Mouse (Mus musculus) cortical plate, adult 2 months (tissue): Measurements from ENCODE around the gene Slc4a2.

ENCODE experiments used
- CTCF ChIP-seq: fragments of 200-500 bp; IDR thresholded peaks from 2 replicates; pipeline ENCODE4 v1.5.1; 2011; ENCODE audit warnings: mild to moderate bottlenecking, control low read depth, low read length; ENCODE audit not compliant: insufficient read depth; ENCODE audit errors: extremely low read depth
- POLR2A ChIP-seq: fragments of 200-500 bp; IDR thresholded peaks from 2 replicates; pipeline ENCODE4 v1.6.1; 2011; ENCODE audit warnings: mild to moderate bottlenecking, low read length, control low read depth; ENCODE audit not compliant: insufficient read depth; ENCODE audit errors: extremely low read depth

DNA sequence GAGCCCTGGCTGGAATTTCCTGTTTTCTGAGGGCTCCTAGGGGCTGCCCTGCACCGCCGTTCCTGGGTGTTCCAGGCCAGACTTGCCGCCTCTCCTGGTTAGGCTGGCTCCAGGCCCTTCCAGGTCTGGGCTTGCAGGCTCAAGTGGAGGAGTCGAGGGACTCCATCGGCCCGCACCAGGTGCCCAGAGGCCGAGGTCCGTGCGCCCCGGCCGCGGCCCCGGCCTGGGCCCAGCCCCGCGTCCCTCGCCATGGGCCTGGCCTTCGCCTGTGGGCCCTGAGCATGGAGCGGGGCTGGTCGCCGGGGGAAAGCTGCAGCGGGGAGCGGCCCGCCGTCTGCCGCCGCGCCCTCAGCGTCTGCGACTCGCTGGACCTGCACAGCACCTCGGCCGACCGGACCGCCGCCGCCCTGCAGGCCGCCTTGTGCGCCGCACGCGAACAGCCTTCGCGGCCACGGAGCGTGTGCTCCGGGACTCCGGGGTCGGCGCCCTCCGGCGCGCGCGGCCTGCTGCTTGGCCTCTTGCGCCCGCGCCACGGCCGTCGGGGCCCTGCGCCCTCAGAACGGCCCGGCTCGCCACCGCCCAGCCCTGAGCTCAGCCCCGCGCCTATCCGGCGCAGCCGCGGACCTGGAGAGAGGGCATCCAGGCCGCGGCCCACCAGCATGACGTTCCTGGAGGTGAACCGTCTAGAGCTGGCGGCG, 50.5 kb downstream of the Slc4a2 start:
- TF ChIP-seq CTCF (no peak), POLR2A (no peak)
